Mouse (Mus musculus): Measurements from ENCODE around the gene Clip3.

GRCm38 (mm10) chr7:30336384-30336783 lies 44.9 kb downstream of the Clip3 start:
- no peak for TF ChIP-seq POLR2A (IDR thresholded peaks at IDR 0.05; ENCODE audit: control insufficient read depth, low read depth, low read length)
- TF ChIP-seq CTCF (IDR thresholded peaks at IDR 0.05; ENCODE audit: control insufficient read depth, insufficient read depth, insufficient replicate concordance, low read depth, low read length) = peak; percentile 92
